ENCODE assay signal across 15 mouse cellular contexts in genomic region chr13:63886429-63887052, GRCm38 (mm10).
DNase-seq lines count a peak whose midpoint lies in the region; ATAC-seq lines count a peak whose summit lies in the region.
"Had no signal": no experiment of that assay in that cellular context is flagged by ENCODE, and none has a peak within 500 bp of the region (broad histone marks: within the 10 kb centered on the region; RNA-seq: fewer than 3 reads in every experiment).

No protein-coding gene starts in this region.

- 72% methylated on average over 3 of the region's 3 CpGs for WGBS in liver, embryonic 11.5 days
- 34% methylated on average over 3 of the region's 3 CpGs for WGBS in liver, embryonic 13.5 days (ENCODE audit: insufficient replicate concordance)

- no peak for DNase-seq in liver, embryonic 11.5 days (ENCODE audit: low spot score)
- DNase-seq in liver = no peak
- peak; percentile 18 for DNase-seq in thymus, postnatal 14 days
- no peak for DNase-seq in thymus, postnatal 4 days
- no peak for DNase-seq in liver, embryonic 13.5 days
- DNase-seq in urinary bladder, postnatal 4 days (ENCODE audit: low spot score in 2 of 2) = no peak
- DNase-seq in kidney, adult 8-10 months = no peak
- DNase-seq: cerebellum, adult 9-11 months; gastrocnemius, postnatal 10 days; left cerebral cortex, postnatal 4 days; lung, adult 18-20 months; midbrain, embryonic 14.5 days had no signal

- H3K36me3 ChIP-seq in liver, embryonic 11.5 days (ENCODE audit: control insufficient read depth, insufficient read depth, low read length) = peaks cover 8% of the 10 kb centered on the region; the same call in 1 of the 2 replicates
- peaks cover 8% of the 10 kb centered on the region for H3K36me3 ChIP-seq in liver, embryonic 13.5 days

- no peaks in the 10 kb centered on the region for H3K27me3 ChIP-seq in liver, embryonic 11.5 days (replicated peaks; ENCODE audit: control insufficient read depth, insufficient read depth, low read length)
- no peaks in the 10 kb centered on the region for H3K27me3 ChIP-seq in liver, embryonic 13.5 days
- H3K27me3 ChIP-seq: embryonic facial prominence, embryonic 15.5 days; kidney, embryonic 15.5 days had no signal

- H3K9ac ChIP-seq in liver, embryonic 11.5 days (ENCODE audit: low read depth, low read length) = no peak overlapping the region
- no peak overlapping the region for H3K9ac ChIP-seq in liver, embryonic 13.5 days
- H3K9ac ChIP-seq: embryonic facial prominence, embryonic 15.5 days; kidney, embryonic 15.5 days had no signal

- peak overlapping the region; percentile 66; the same call in 1 of the 2 replicates for H3K27ac ChIP-seq in liver, embryonic 11.5 days (ENCODE audit: low read depth, low read length)
- H3K27ac ChIP-seq in liver, embryonic 13.5 days = peak overlapping the region; percentile 71
- H3K27ac ChIP-seq: embryonic facial prominence, embryonic 15.5 days had no signal

- H3K4me1 ChIP-seq in liver, embryonic 11.5 days (replicated peaks; ENCODE audit: control insufficient read depth, insufficient read depth, low read length) = peaks cover 12% of the 10 kb centered on the region
- peaks cover 27% of the 10 kb centered on the region for H3K4me1 ChIP-seq in liver, embryonic 13.5 days (replicated peaks)
- H3K4me1 ChIP-seq: embryonic facial prominence, embryonic 15.5 days had no signal

- no peaks in the 10 kb centered on the region for H3K9me3 ChIP-seq in liver, embryonic 11.5 days (ENCODE audit: control insufficient read depth, low read length)
- H3K9me3 ChIP-seq in liver, embryonic 13.5 days (replicated peaks) = no peaks in the 10 kb centered on the region
- H3K9me3 ChIP-seq: embryonic facial prominence, embryonic 15.5 days; kidney, embryonic 15.5 days had no signal

- H3K4me3 ChIP-seq in liver, embryonic 11.5 days (ENCODE audit: low read depth, low read length) = no peak overlapping the region
- H3K4me3 ChIP-seq in liver, embryonic 13.5 days (replicated peaks) = no peak overlapping the region
- H3K4me3 ChIP-seq: embryonic facial prominence, embryonic 15.5 days; kidney, embryonic 15.5 days had no signal

- ATAC-seq in liver, embryonic 11.5 days (replicated peaks; ENCODE audit: low FRiP score) = peak; percentile 60; the same call in 1 of the 2 replicates
- peak; percentile 65 for ATAC-seq in liver, embryonic 13.5 days (ENCODE audit: low read depth)
- ATAC-seq in erythroid progenitor cell, adult 5-6 weeks (replicated peaks; ENCODE audit: low FRiP score, poor library complexity, severe bottlenecking) = no peak

- no peak overlapping the region for H3K4me2 ChIP-seq in liver, embryonic 11.5 days
- H3K4me2 ChIP-seq in liver, embryonic 13.5 days = no peak overlapping the region
- H3K4me2 ChIP-seq: embryonic facial prominence, embryonic 15.5 days; kidney, embryonic 15.5 days had no signal
